Mouse (Mus musculus): ENCODE results near the gene Scnn1b. TPM values are rescaled to one million over a fixed set of nuclear protein-coding genes. Genes with fewer than 3 reads are reported as not detected.

Scnn1b gene
- polyA plus RNA-seq, 1 experiment from 2014 or later: 0.53 TPM

DNA sequence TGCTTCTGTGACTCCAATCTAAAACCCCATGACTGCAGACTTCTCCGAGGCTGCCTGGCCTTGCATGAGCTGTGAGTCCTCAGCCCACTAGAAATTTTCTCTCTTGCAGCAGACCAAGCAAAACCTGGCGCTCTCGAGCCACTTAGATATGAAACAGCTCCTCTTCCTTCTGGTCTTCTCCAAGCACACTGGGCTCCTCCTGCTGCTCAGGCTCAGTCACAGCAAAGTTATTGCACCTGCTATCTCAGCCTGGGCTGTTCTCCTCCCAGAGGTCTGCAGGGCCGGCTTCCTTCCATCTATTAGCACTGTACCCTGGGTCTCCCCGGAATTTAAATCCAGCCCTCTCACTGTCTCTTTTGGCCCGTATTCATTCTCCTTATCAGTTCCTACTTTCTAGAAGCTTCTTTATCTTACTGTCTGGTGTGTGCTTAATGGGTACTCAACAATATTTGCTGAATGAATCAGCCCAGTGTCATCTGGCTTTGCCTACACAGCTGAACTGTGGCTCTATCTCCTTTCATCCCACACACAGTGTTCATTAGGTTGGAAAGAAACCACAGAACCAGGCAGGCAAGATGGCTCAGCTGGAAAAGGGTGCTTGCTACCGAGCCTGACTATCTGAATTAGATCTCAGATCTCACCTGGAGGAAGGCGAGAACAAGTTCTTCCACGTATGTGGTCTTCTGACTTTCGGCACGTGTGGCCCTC, 7.5 kb upstream of the Scnn1b start:
- no peak overlapping the region for H3K27ac ChIP-seq (ENCODE audit: low read depth)
- DNase-seq (ENCODE audit: low spot score) (no peak), ATAC-seq (replicated peaks; ENCODE audit: low FRiP score, low TSS enrichment, low read depth) (0 out of 2 replicates have a peak, but pooled peaks have one; percentile 47)
- 72% methylated on average over 11 of the region's 11 CpGs for WGBS
- H3K9me3 ChIP-seq (ENCODE audit: control insufficient read depth, low read length): no peaks in the 10 kb centered on the region
- no peaks in the 10 kb centered on the region for H3K36me3 ChIP-seq (ENCODE audit: control insufficient read depth, insufficient read depth, low read length)
- H3K4me1 ChIP-seq (replicated peaks; ENCODE audit: control insufficient read depth, insufficient read depth, low read length): no peaks in the 10 kb centered on the region
- 0 out of 2 replicates have a peak, but pooled peaks cover 2% of the 10 kb centered on the region for H3K27me3 ChIP-seq (replicated peaks; ENCODE audit: control insufficient read depth, insufficient read depth, low read length)
- H3K4me2 ChIP-seq (ENCODE audit: low read length): no peak overlapping the region
- no peak overlapping the region for H3K4me3 ChIP-seq (ENCODE audit: low read depth, low read length)
- no peak overlapping the region for H3K9ac ChIP-seq (ENCODE audit: low read length)

DNA sequence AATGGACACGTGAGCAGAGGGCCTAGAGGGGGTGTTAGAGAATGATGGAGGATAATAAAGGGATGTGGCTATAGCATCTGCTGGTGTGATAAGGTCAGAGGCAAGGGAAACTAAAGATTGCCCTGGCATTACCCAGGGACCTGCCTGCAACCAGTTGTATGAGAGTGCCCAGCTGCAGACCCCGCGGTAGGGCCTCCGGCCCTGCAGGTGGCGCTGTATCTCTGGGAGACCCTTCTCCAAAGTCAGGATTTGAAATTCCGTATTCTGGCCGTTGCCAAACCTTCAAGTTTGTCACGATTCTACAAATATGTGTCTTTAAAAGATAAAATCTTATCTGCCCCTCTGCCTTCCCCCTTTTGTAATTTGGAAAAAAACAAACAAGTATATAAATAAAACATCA, 5.9 kb upstream of the Scnn1b start:
- 81% methylated on average over 8 of the region's 8 CpGs for WGBS
- H3K4me1 ChIP-seq (replicated peaks; ENCODE audit: control insufficient read depth, insufficient read depth, low read length): no peaks in the 10 kb centered on the region
- ATAC-seq (replicated peaks; ENCODE audit: low FRiP score, low TSS enrichment, low read depth) (no peak), DNase-seq (ENCODE audit: low spot score) (no peak)
- no peak overlapping the region for H3K4me2 ChIP-seq (ENCODE audit: low read length)
- no peaks in the 10 kb centered on the region for H3K9me3 ChIP-seq (ENCODE audit: control insufficient read depth, low read length)
- no peak overlapping the region for H3K27ac ChIP-seq (ENCODE audit: low read depth)
- no peak overlapping the region for H3K4me3 ChIP-seq (ENCODE audit: low read depth, low read length)
- no peak overlapping the region for H3K9ac ChIP-seq (ENCODE audit: low read length)
- H3K36me3 ChIP-seq (ENCODE audit: control insufficient read depth, insufficient read depth, low read length): no peaks in the 10 kb centered on the region
- H3K27me3 ChIP-seq (replicated peaks; ENCODE audit: control insufficient read depth, insufficient read depth, low read length): peaks cover 10% of the 10 kb centered on the region

DNA sequence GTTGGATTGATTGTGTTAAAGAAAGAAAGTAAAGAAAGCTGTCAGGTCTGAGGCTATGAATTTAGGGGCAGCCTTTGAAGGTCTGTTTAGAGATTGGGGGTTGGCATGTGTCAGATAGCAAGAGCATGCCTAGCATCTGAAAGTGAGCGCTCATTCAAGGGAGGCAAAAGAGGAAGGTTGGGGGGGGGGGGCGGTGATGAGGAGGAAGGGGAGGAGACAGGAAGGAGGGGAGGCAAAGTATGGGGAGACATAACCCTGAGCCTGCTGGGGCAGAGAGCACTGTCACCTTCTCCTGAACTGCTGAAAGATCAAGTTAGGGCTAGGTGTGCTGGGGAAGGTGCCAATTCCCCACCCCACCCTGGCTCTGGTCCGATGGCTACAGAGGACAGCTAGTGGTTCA, 6.8 kb downstream of the Scnn1b start:
- Histone ChIP-seq H3K4me1 (replicated peaks; ENCODE audit: control insufficient read depth, insufficient read depth, low read length) (no peaks in the 10 kb centered on the region), H3K4me3 (ENCODE audit: low read depth, low read length) (no peak overlapping the region), H3K9me3 (ENCODE audit: control insufficient read depth, low read length) (no peaks in the 10 kb centered on the region), H3K4me2 (ENCODE audit: low read length) (no peak overlapping the region), H3K36me3 (ENCODE audit: control insufficient read depth, insufficient read depth, low read length) (no peaks in the 10 kb centered on the region), H3K27me3 (replicated peaks; ENCODE audit: control insufficient read depth, insufficient read depth, low read length) (no peaks in the 10 kb centered on the region), H3K27ac (ENCODE audit: low read depth) (no peak overlapping the region), H3K9ac (ENCODE audit: low read length) (no peak overlapping the region)
- ATAC-seq (replicated peaks; ENCODE audit: low FRiP score, low TSS enrichment, low read depth): no peak
- 80% methylated on average over 2 of the region's 3 CpGs for WGBS
- DNase-seq (ENCODE audit: low spot score): no peak

DNA sequence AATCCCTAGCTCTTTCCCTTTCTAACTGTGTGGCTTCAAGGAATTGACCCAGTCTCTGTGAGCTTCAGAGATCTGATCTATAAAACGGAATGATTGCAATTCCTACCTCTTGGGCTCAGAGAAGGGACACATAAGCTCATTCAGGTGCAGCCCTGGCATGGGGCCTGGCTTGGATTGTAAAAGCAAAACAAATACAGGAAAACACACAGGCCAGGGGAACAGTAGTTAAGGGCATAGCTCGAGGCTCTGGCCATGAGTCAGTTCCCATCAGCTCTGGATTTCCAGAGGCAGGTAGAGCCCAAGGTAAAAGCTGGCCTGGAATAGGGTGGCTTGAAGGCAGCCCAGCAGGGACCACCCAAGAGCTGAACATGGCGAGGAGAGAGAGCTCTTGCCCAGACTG, 9.2 kb downstream of the Scnn1b start:
- DNase-seq (ENCODE audit: low spot score) (no peak), ATAC-seq (replicated peaks; ENCODE audit: low FRiP score, low TSS enrichment, low read depth) (no peak)
- Histone ChIP-seq H3K4me2 (ENCODE audit: low read length) (no peak overlapping the region), H3K9me3 (ENCODE audit: control insufficient read depth, low read length) (no peaks in the 10 kb centered on the region), H3K4me1 (replicated peaks; ENCODE audit: control insufficient read depth, insufficient read depth, low read length) (no peaks in the 10 kb centered on the region), H3K36me3 (ENCODE audit: control insufficient read depth, insufficient read depth, low read length) (no peaks in the 10 kb centered on the region), H3K27me3 (replicated peaks; ENCODE audit: control insufficient read depth, insufficient read depth, low read length) (no peaks in the 10 kb centered on the region), H3K4me3 (ENCODE audit: low read depth, low read length) (no peak overlapping the region), H3K9ac (ENCODE audit: low read length) (no peak overlapping the region), H3K27ac (ENCODE audit: low read depth) (no peak overlapping the region)
- WGBS: 31% methylated on average over 3 of the region's 3 CpGs

DNA sequence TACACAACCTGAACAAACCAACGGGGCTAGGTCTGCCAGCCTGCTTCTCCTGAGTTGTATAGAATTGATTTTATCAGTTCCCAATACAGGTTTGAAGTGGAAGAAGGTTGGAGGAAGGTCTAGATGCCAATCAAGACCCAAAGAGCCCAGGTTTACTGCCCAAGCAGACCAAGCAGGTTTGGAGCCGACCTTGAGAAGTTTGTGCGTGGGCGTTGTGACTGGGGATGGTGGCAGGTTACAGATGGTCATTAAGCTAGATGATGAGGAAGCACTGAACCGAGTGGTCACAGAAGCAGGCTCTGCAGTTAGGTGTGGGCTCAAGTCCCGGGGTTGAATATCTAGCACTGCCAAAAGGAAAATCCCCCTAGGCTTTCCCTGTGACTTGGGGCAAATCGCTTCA, 9.9 kb downstream of the Scnn1b start:
- H3K4me3 ChIP-seq (ENCODE audit: low read depth, low read length): no peak overlapping the region
- H3K9me3 ChIP-seq (ENCODE audit: control insufficient read depth, low read length): no peaks in the 10 kb centered on the region
- H3K27ac ChIP-seq (ENCODE audit: low read depth): no peak overlapping the region
- no peaks in the 10 kb centered on the region for H3K27me3 ChIP-seq (replicated peaks; ENCODE audit: control insufficient read depth, insufficient read depth, low read length)
- H3K4me2 ChIP-seq (ENCODE audit: low read length): no peak overlapping the region
- ATAC-seq (replicated peaks; ENCODE audit: low FRiP score, low TSS enrichment, low read depth) (no peak), DNase-seq (ENCODE audit: low spot score) (no peak)
- no peaks in the 10 kb centered on the region for H3K4me1 ChIP-seq (replicated peaks; ENCODE audit: control insufficient read depth, insufficient read depth, low read length)
- H3K36me3 ChIP-seq (ENCODE audit: control insufficient read depth, insufficient read depth, low read length): no peaks in the 10 kb centered on the region
- 80% methylated on average over 7 of the region's 7 CpGs for WGBS
- no peak overlapping the region for H3K9ac ChIP-seq (ENCODE audit: low read length)

DNA sequence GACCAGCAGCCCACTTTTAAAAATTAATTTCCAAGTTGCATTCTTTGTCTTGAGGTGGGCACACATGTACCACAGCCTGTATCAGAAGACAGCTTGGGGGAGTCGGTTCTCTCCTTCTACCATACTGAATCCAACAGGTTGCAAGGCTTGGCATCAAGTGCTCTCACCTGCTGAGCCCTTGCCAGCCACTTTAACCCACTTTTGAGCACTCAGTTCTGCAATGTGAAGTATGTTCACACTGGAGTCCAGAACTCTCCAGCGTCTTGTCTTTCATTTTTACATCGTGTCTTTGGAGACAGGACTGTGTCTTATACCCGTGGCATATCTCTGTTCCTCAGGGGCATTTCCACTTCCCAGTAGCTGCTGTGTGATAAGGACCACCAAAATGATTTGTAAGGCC, 15.4 kb downstream of the Scnn1b start:
- no peak for ATAC-seq (replicated peaks; ENCODE audit: low FRiP score, low TSS enrichment, low read depth)
- WGBS: 92% methylated on average over 4 of the region's 4 CpGs
- H3K4me1 ChIP-seq (replicated peaks; ENCODE audit: control insufficient read depth, insufficient read depth, low read length): no peaks in the 10 kb centered on the region

DNA sequence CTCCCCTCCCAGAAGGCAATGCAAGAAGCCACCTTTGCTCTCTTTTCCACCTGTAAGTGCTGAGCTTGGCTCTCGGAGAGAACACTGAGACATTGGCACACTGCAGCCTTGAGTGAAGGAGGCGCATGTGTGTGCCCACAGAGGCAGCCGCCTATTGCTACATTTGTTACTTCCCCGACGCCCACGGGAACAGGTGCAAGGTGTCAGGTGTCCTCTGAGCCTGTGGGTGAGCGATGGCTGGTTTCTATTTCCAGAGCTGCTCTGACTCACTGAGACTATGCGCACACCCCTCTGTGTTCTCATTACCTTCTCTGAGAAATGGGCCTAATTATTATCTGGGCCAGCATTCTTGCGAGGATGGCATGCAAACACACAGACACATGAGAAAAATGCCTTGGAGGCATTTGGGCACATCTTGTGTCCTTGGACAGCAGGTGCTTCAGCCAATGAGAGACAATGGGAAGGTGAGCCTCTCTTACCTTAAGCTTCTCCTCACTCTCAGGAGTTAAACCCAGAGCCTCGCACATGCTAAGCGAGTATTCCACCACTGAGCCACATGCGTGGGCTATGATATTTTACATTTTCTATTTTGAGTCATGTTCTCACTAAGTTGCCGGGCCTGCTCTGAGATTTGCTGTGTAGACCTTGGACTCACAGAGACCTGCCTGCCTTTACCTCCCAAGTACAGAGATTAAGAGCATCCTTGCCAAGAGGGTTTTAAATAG, 26.0 kb downstream of the Scnn1b start:
- Histone ChIP-seq H3K36me3 (ENCODE audit: control insufficient read depth, insufficient read depth, low read length) (no peaks in the 10 kb centered on the region), H3K27ac (ENCODE audit: low read depth) (no peak overlapping the region), H3K27me3 (replicated peaks; ENCODE audit: control insufficient read depth, insufficient read depth, low read length) (no peaks in the 10 kb centered on the region), H3K4me2 (ENCODE audit: low read length) (no peak overlapping the region), H3K4me3 (ENCODE audit: low read depth, low read length) (no peak overlapping the region), H3K4me1 (replicated peaks; ENCODE audit: control insufficient read depth, insufficient read depth, low read length) (no peaks in the 10 kb centered on the region), H3K9me3 (ENCODE audit: control insufficient read depth, low read length) (no peaks in the 10 kb centered on the region), H3K9ac (ENCODE audit: low read length) (no peak overlapping the region)
- ATAC-seq (replicated peaks; ENCODE audit: low FRiP score, low TSS enrichment, low read depth): no peak
- no peak for DNase-seq (ENCODE audit: low spot score)
- 89% methylated on average over 13 of the region's 13 CpGs for WGBS

More for the DNA sequence above, 15.4 kb downstream of the Scnn1b start:
- Histone ChIP-seq H3K4me2 (ENCODE audit: low read length) (no peak overlapping the region), H3K27ac (ENCODE audit: low read depth) (no peak overlapping the region), H3K4me3 (ENCODE audit: low read depth, low read length) (no peak overlapping the region), H3K27me3 (replicated peaks; ENCODE audit: control insufficient read depth, insufficient read depth, low read length) (no peaks in the 10 kb centered on the region), H3K9ac (ENCODE audit: low read length) (no peak overlapping the region), H3K9me3 (ENCODE audit: control insufficient read depth, low read length) (no peaks in the 10 kb centered on the region), H3K36me3 (ENCODE audit: control insufficient read depth, insufficient read depth, low read length) (no peaks in the 10 kb centered on the region)
- DNase-seq (ENCODE audit: low spot score): no peak

DNA sequence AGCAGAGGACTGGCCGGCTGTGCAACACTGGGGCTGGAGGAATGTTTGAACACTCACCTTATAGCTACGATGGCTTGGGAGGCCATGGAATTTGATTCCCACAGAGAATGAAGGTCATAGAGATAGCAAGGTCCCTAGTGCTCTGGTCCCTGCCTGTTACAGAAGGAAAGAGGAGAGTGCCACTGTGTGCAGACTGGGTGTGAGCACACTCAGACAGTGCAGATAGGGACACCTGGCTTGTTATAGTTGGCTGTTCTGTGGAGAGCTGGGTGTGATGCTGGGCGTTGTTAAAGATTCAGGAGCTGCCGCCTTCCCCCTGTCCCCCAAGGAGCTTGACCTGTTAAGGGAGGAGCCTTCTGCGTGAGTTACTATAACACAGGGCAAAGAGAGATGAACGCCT, 31.9 kb downstream of the Scnn1b start:
- Histone ChIP-seq H3K9ac (ENCODE audit: low read length) (no peak overlapping the region), H3K4me2 (ENCODE audit: low read length) (no peak overlapping the region), H3K4me1 (replicated peaks; ENCODE audit: control insufficient read depth, insufficient read depth, low read length) (no peaks in the 10 kb centered on the region), H3K36me3 (ENCODE audit: control insufficient read depth, insufficient read depth, low read length) (no peaks in the 10 kb centered on the region), H3K27ac (ENCODE audit: low read depth) (no peak overlapping the region), H3K4me3 (ENCODE audit: low read depth, low read length) (no peak overlapping the region), H3K9me3 (ENCODE audit: control insufficient read depth, low read length) (no peaks in the 10 kb centered on the region), H3K27me3 (replicated peaks; ENCODE audit: control insufficient read depth, insufficient read depth, low read length) (no peaks in the 10 kb centered on the region)
- 49% methylated on average over 6 of the region's 6 CpGs for WGBS
- no peak for DNase-seq (ENCODE audit: low spot score)
- no peak for ATAC-seq (replicated peaks; ENCODE audit: low FRiP score, low TSS enrichment, low read depth)

DNA sequence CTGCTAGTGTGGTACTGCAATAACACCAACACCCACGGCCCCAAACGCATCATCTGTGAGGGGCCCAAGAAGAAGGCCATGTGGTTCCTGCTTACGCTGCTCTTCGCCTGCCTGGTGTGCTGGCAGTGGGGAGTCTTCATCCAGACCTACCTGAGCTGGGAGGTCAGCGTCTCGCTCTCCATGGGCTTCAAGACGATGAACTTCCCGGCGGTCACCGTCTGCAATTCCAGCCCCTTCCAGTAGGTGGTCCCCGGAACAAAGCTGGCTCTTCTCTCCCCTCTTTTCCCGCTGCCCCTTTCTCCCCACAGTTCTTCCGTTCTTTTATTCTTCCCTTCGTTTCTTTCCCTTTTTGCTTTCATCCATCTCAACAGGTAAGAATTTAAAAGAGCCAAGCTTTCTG, 34.5 kb downstream of the Scnn1b start:
- no peaks in the 10 kb centered on the region for H3K9me3 ChIP-seq (ENCODE audit: control insufficient read depth, low read length)
- ATAC-seq (replicated peaks; ENCODE audit: low FRiP score, low TSS enrichment, low read depth) (no peak), DNase-seq (ENCODE audit: low spot score) (peak; percentile 80)
- H3K27ac ChIP-seq (ENCODE audit: low read depth): no peak overlapping the region
- H3K36me3 ChIP-seq (ENCODE audit: control insufficient read depth, insufficient read depth, low read length): no peaks in the 10 kb centered on the region
- peaks cover 9% of the 10 kb centered on the region; the same call in 1 of the 2 replicates for H3K4me1 ChIP-seq (replicated peaks; ENCODE audit: control insufficient read depth, insufficient read depth, low read length)
- no peaks in the 10 kb centered on the region for H3K27me3 ChIP-seq (replicated peaks; ENCODE audit: control insufficient read depth, insufficient read depth, low read length)
- H3K4me2 ChIP-seq (ENCODE audit: low read length): peak overlapping the region; percentile 25; the same call in 1 of the 2 replicates
- H3K4me3 ChIP-seq (ENCODE audit: low read depth, low read length): no peak overlapping the region
- 10% methylated on average over 14 of the region's 14 CpGs for WGBS
- H3K9ac ChIP-seq (ENCODE audit: low read length): no peak overlapping the region
